Mouse (Mus musculus) lung, adult 2 months (tissue): ENCODE measurements around the gene 2010109A12Rik.

Source experiments
- CTCF ChIP-seq: fragments of 200-500 bp; IDR thresholded peaks from 2 replicates; pipeline ENCODE4 v1.5.1; 2011; ENCODE audit warnings: mild to moderate bottlenecking, low read length, control low read depth; ENCODE audit not compliant: insufficient read depth
- POLR2A ChIP-seq: fragments of 200-500 bp; IDR thresholded peaks from 2 replicates; pipeline ENCODE4 v1.6.1; 2011; ENCODE audit warnings: low read depth, mild to moderate bottlenecking, control low read depth, low read length, borderline replicate concordance; ENCODE audit errors: extremely low read depth

GRCm38 (mm10) chr5:93256820-93257405 is 50.6 kb downstream of the 2010109A12Rik start:
- TF ChIP-seq CTCF (no peak), POLR2A (no peak)
